14 mouse cellular contexts compared by ENCODE assay signal in the genomic region with DNA sequence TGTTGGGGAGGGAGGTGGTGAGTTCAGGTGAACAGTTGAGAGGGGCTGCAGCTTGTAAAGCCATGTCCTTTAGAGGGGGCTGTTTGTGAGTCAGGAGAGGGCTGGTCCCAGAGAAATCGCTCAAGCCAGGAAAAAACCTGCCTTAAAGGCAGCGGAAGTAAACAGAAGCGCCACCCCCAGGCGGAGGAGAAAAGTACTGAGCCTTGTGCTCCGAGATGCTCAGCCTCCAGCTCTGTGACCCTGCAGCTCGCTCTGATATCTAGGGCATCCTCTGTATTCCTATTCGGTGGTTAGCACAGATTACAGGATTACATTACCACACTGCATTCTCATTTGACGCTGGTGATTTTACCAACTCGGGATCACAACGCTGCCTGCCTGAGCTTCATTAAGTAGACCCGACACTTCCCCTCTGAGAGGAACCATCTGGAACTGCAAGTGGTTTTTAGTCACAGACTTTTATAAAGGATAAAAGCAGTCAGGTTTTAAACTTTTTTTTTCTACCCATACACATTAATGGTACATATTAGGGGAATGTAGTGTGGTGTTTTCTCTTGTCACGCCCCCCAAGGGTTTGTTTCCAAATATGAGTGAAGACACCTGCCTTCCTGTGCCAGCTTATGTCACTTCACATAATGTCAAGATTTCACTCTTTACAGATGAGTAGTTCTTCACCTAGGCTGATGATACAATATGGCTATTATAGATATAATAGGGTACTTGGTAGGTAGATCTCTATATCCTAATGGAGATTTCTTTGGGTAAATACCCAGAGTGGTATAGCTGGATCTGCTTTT.
A peak's percentile ranks its signal among the peaks of the same experiment; 100 is the strongest.
DNase-seq lines count a peak whose midpoint lies in the region; ATAC-seq and TF ChIP-seq lines count a peak whose summit lies in the region.
"Had no signal": no experiment of that assay in that cellular context is flagged by ENCODE, and none has a peak within 500 bp of the region (broad histone marks: within the 10 kb centered on the region; RNA-seq: fewer than 3 reads in every experiment).

No protein-coding gene starts in this region.

- H3K9ac ChIP-seq in forebrain, postnatal 0 days, result no peak overlapping the region
- H3K9ac ChIP-seq in forebrain, embryonic 16.5 days (replicated peaks; ENCODE audit: low read depth, low read length), result no peak overlapping the region
- H3K9ac ChIP-seq in embryonic facial prominence, embryonic 14.5 days (ENCODE audit: low read depth, low read length), result no peak overlapping the region
- H3K9ac ChIP-seq: liver, embryonic 15.5 days had no signal

- peak; percentile 40 for TF ChIP-seq CTCF in forebrain, postnatal 0 days (IDR thresholded peaks at IDR 0.05; ENCODE audit: low read depth)

- no peak overlapping the region for H3K27ac ChIP-seq in forebrain, postnatal 0 days (ENCODE audit: low read depth, low read length)
- no peak overlapping the region for H3K27ac ChIP-seq in forebrain, embryonic 16.5 days (ENCODE audit: low read length)
- H3K27ac ChIP-seq in embryonic facial prominence, embryonic 14.5 days (replicated peaks; ENCODE audit: low read depth, low read length), result no peak overlapping the region
- H3K27ac ChIP-seq: forebrain, embryonic 10.5 days; liver, embryonic 15.5 days had no signal

- H3K9me3 ChIP-seq in forebrain, postnatal 0 days (ENCODE audit: low read length), result no peaks in the 10 kb centered on the region
- H3K9me3 ChIP-seq in forebrain, embryonic 16.5 days (ENCODE audit: control insufficient read depth, low read length), result no peaks in the 10 kb centered on the region
- H3K9me3 ChIP-seq in embryonic facial prominence, embryonic 14.5 days (ENCODE audit: control insufficient read depth, low read length), result no peaks in the 10 kb centered on the region
- H3K9me3 ChIP-seq: forebrain, embryonic 10.5 days; liver, embryonic 15.5 days had no signal

- no peak overlapping the region for H3K4me2 ChIP-seq in forebrain, postnatal 0 days (ENCODE audit: low read depth)
- H3K4me2 ChIP-seq in forebrain, embryonic 16.5 days (ENCODE audit: low read length), result no peak overlapping the region
- no peak overlapping the region for H3K4me2 ChIP-seq in embryonic facial prominence, embryonic 14.5 days (ENCODE audit: low read depth, low read length)
- H3K4me2 ChIP-seq: liver, embryonic 15.5 days had no signal

- 55% methylated on average over 12 of the region's 12 CpGs for WGBS in forebrain, postnatal 0 days
- WGBS in forebrain, embryonic 16.5 days, result 56% methylated on average over 12 of the region's 12 CpGs
- 38% methylated on average over 12 of the region's 12 CpGs for WGBS in embryonic facial prominence, embryonic 14.5 days

- no peaks in the 10 kb centered on the region for H3K27me3 ChIP-seq in forebrain, postnatal 0 days (ENCODE audit: insufficient read depth, low read length)
- H3K27me3 ChIP-seq in forebrain, embryonic 16.5 days (replicated peaks; ENCODE audit: control insufficient read depth, insufficient read depth, low read length), result no peaks in the 10 kb centered on the region
- no peaks in the 10 kb centered on the region for H3K27me3 ChIP-seq in embryonic facial prominence, embryonic 14.5 days (replicated peaks; ENCODE audit: control insufficient read depth, insufficient read depth, low read length)
- H3K27me3 ChIP-seq: liver, embryonic 15.5 days; Patski had no signal

- no peak for DNase-seq in forebrain, postnatal 0 days
- DNase-seq in left cerebral cortex, postnatal 4 days, result peak; percentile 49
- no peak for DNase-seq in left cerebral cortex, postnatal 14 days (ENCODE audit: low spot score in 2 of 2)
- peak; percentile 40 for DNase-seq in ES-CJ7 (ENCODE audit: low read depth, low spot score)
- peak; percentile 19 for DNase-seq in embryonic facial prominence, embryonic 14.5 days (ENCODE audit: low spot score)
- no peak for DNase-seq in gastrocnemius, postnatal 25 days
- no peak for DNase-seq in T-cell, adult 2 months (ENCODE audit: low spot score)
- DNase-seq: adrenal gland, postnatal 36 days; B cell, adult 2 months; heart, adult 18-20 months had no signal

- no peaks in the 10 kb centered on the region for H3K4me1 ChIP-seq in forebrain, postnatal 0 days (ENCODE audit: insufficient read depth)
- peaks cover 5% of the 10 kb centered on the region for H3K4me1 ChIP-seq in forebrain, embryonic 16.5 days (replicated peaks; ENCODE audit: control insufficient read depth, insufficient read depth, low read length)
- H3K4me1 ChIP-seq in embryonic facial prominence, embryonic 14.5 days (ENCODE audit: control insufficient read depth, insufficient read depth, low read length), result 0 out of 2 replicates have a peak, but pooled peaks cover 5% of the 10 kb centered on the region
- H3K4me1 ChIP-seq: liver, embryonic 15.5 days had no signal

- intact Hi-C loops in left cerebral cortex, postnatal 4 days (cut with DNase I), result no loop called here
- intact Hi-C loops in left cerebral cortex, postnatal 14 days (cut with DNase I), result no loop called here

- no peak overlapping the region for H3K4me3 ChIP-seq in forebrain, postnatal 0 days (ENCODE audit: low read depth, low read length)
- no peak overlapping the region for H3K4me3 ChIP-seq in forebrain, embryonic 16.5 days (replicated peaks; ENCODE audit: low read length)
- no peak overlapping the region for H3K4me3 ChIP-seq in embryonic facial prominence, embryonic 14.5 days (ENCODE audit: low read depth, low read length)
- H3K4me3 ChIP-seq: forebrain, embryonic 10.5 days; liver, embryonic 15.5 days had no signal

- H3K36me3 ChIP-seq in forebrain, postnatal 0 days (ENCODE audit: insufficient read depth), result no peaks in the 10 kb centered on the region
- H3K36me3 ChIP-seq in forebrain, embryonic 16.5 days (ENCODE audit: control insufficient read depth, insufficient read depth), result no peaks in the 10 kb centered on the region
- no peaks in the 10 kb centered on the region; the same call in 1 of the 2 replicates for H3K36me3 ChIP-seq in embryonic facial prominence, embryonic 14.5 days (ENCODE audit: control insufficient read depth, insufficient read depth, low read length)
- H3K36me3 ChIP-seq: liver, embryonic 15.5 days had no signal

- no peak for ATAC-seq in forebrain, postnatal 0 days
- no peak for ATAC-seq in forebrain, embryonic 16.5 days
- ATAC-seq in embryonic facial prominence, embryonic 14.5 days (ENCODE audit: low read depth), result no peak
- ATAC-seq: Patski had no signal

Comparison
In these comparisons a context has a peak if more than half of its experiments do, and no peak if none do; other contexts are left out.
1. DNase-seq: peak in left cerebral cortex, postnatal 4 days (single experiment), ES-CJ7 (single experiment) and embryonic facial prominence, embryonic 14.5 days (single experiment); none in forebrain, postnatal 0 days (single experiment), left cerebral cortex, postnatal 14 days (0 of 2), gastrocnemius, postnatal 25 days (single experiment) and T-cell, adult 2 months (single experiment).